Mouse (Mus musculus) limb, embryonic 14.5 days (tissue): ENCODE measurements around the gene Cer1. TPM values are rescaled to one million over a fixed set of nuclear protein-coding genes. Genes with fewer than 3 reads are reported as not detected.
A peak's percentile ranks its signal among the peaks of the same experiment; 100 is the strongest.

Source experiments
- ATAC-seq: fragments of 200-750 bp; cut with Nextera tagmentation; 2 replicates; pipeline ENCODE4 v1.8.0; 2017; ENCODE audit warnings: low read depth, moderate number of reproducible peaks, moderate TSS enrichment; ENCODE audit not compliant: low FRiP score
- DNase-seq: peaks from one replicate; pipeline ENCODE4 v3.0.0-alpha.2; 2015; ENCODE audit warnings: low spot score
- H3K27ac ChIP-seq: fragments of 300-500 bp; sonication (generic); replicated peaks from 2 replicates; pipeline ENCODE4 v1.5.1; 2014; ENCODE audit warnings: low read depth, mild to moderate bottlenecking, low read length, moderate library complexity, mixed read lengths
- H3K27me3 ChIP-seq: fragments of 300-500 bp; sonication (generic); 2 replicates; pipeline ENCODE4 v1.6.1; 2014; ENCODE audit warnings: low read length, mixed read lengths; ENCODE audit not compliant: control insufficient read depth, insufficient read depth
- H3K36me3 ChIP-seq: fragments of 300-500 bp; sonication (generic); 2 replicates; pipeline ENCODE4 v1.6.1; 2014; ENCODE audit warnings: mild to moderate bottlenecking, low read length, moderate library complexity, mixed read lengths; ENCODE audit not compliant: control insufficient read depth, insufficient read depth
- H3K4me1 ChIP-seq: fragments of 300-500 bp; sonication (generic); 2 replicates; pipeline ENCODE4 v1.6.1; 2014; ENCODE audit warnings: antibody characterized with exemption, low read length, mixed read lengths; ENCODE audit not compliant: control insufficient read depth, insufficient read depth
- H3K4me2 ChIP-seq: fragments of 300-500 bp; sonication (generic); replicated peaks from 2 replicates; pipeline ENCODE4 v1.6.1; 2014; ENCODE audit warnings: low read depth, mild to moderate bottlenecking, low read length, moderate library complexity; ENCODE audit not compliant: severe bottlenecking
- H3K4me3 ChIP-seq: fragments of 300-500 bp; sonication (generic); replicated peaks from 2 replicates; pipeline ENCODE4 v1.5.1; 2014; ENCODE audit warnings: low read length
- H3K9ac ChIP-seq: fragments of 300-500 bp; sonication (generic); 2 replicates; pipeline ENCODE4 v1.6.1; 2014; ENCODE audit warnings: mild to moderate bottlenecking, low read depth, low read length, moderate library complexity; ENCODE audit not compliant: severe bottlenecking
- H3K9me3 ChIP-seq: fragments of 300-500 bp; sonication (generic); 2 replicates; pipeline ENCODE4 v1.6.1; 2016; ENCODE audit warnings: low read length; ENCODE audit not compliant: control insufficient read depth
- POLR2A ChIP-seq: fragments of 200-500 bp; IDR thresholded peaks from 2 replicates; pipeline ENCODE4 v1.8.0; 2012; ENCODE audit warnings: inconsistent platforms, mild to moderate bottlenecking, moderate library complexity, borderline replicate concordance; ENCODE audit not compliant: insufficient read depth, insufficient read length; ENCODE audit errors: extremely low read depth
- WGBS: fragments of 180-500 bp; shearing (Covaris S2); extraction: QIAGEN DNeasy Blood & Tissue Kit; methylation state at CpG from one replicate; pipeline ENCODE4 v1.1.7; 2014; 5-methylcytosine and 5-hydroxymethylcytosine counted together
- polyA plus RNA-seq, 2 experiments: library from polyadenylated mRNA; depleted of rRNA in 1 of 2; stranded (reverse) in 1 of 2; unstranded in 1 of 2; fragments of >200 nt; fragmentation: Nextera tagmentation in 1 of 2; extraction: Ambion mirVana in 1 of 2; gene quantifications; 2 replicates each; pipeline versions ENCODE4 v1.2.1 to v1.2.3; 2012 to 2014

Cer1 gene
- polyA plus RNA-seq, 2 experiments: 0.70 to 0.80 TPM

DNA sequence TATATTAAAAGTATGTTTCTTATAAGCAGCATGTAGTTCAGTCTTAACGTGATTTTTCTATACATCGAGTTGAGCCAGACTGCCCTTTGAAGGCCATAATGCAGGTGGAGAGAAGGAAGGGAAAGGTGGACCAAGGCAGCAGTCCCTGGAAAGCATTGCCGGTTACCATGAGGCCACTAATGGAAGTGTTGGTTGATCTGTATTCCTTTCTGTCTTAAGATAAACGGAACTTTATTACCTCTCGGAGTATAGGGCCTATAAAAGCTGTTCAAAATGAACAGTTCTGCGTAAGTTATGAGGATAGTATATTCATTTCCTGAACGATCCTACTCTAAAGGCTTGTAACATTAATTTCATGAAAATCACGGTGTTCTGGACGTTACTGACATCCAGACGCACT is 10.3 kb upstream of the Cer1 start:
- no peaks in the 10 kb centered on the region for H3K27me3 ChIP-seq
- no peak overlapping the region for H3K4me3 ChIP-seq
- H3K4me2 ChIP-seq: no peak overlapping the region
- TF ChIP-seq POLR2A: no peak
- 0 out of 2 replicates have a peak overlapping the region, but pooled peaks have one; percentile 22 for H3K27ac ChIP-seq
- ATAC-seq (no peak), DNase-seq (peak; percentile 20)
- H3K4me1 ChIP-seq: peaks cover 25% of the 10 kb centered on the region
- H3K9me3 ChIP-seq: no peaks in the 10 kb centered on the region
- 38% methylated on average over 10 of the region's 10 CpGs for WGBS
- H3K36me3 ChIP-seq: no peaks in the 10 kb centered on the region
- no peak overlapping the region for H3K9ac ChIP-seq

DNA sequence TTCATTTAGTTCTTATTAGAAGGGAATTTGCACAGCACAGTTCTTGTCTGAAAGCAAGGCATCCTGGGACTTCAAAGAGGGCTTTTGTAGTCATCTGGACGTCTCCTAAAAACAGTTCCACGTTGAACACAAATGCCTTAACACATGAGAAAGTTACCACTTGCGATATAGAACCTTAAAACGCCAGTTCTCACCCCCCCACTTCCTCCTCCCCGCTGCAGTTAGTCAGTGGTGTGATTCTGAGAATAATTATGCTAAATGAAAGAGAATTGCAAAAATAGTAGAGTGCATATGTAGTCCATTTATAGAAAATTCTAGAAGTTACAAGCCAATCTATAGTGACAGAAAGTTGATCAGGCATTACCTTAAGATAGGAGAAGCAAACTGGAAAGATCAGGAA is 7.3 kb upstream of the Cer1 start:
- Histone ChIP-seq H3K36me3 (no peaks in the 10 kb centered on the region), H3K4me3 (no peak overlapping the region), H3K27me3 (no peaks in the 10 kb centered on the region), H3K4me2 (no peak overlapping the region), H3K4me1 (peaks cover 37% of the 10 kb centered on the region), H3K9ac (no peak overlapping the region), H3K27ac (peak overlapping the region; percentile 88), H3K9me3 (no peaks in the 10 kb centered on the region)
- TF ChIP-seq POLR2A: no peak
- ATAC-seq (no peak), DNase-seq (no peak)
- 41% methylated on average over 5 of the region's 5 CpGs for WGBS

DNA sequence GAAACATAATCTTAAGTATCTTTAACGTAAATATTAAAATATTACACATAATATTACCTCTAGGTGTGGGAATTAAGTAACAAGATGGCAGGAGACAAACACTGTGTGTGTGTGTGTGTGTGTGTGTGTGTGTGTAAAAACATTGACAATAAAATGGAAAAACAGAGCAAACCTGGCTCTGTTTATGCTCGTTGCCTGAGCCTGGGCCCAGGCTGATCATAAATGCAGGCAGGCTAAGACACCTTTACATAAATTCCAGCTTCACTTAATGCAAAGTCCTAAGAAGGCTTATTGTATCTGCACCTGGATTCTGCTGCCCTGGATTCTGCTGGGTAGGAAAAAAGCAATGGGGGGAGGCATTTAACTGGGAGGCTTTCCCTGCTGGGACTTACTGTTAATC is 6.6 kb upstream of the Cer1 start:
- peak; percentile 54 for ATAC-seq
- 21% methylated on average over 2 of the region's 2 CpGs for WGBS
- no peak overlapping the region for H3K4me3 ChIP-seq
- peak; percentile 75 for DNase-seq
- H3K9me3 ChIP-seq: no peaks in the 10 kb centered on the region
- no peak for TF ChIP-seq POLR2A
- H3K4me2 ChIP-seq: 0 out of 2 replicates have a peak overlapping the region, but pooled peaks have one; percentile 24
- no peak overlapping the region for H3K9ac ChIP-seq
- H3K36me3 ChIP-seq: no peaks in the 10 kb centered on the region
- peaks cover 37% of the 10 kb centered on the region for H3K4me1 ChIP-seq
- no peaks in the 10 kb centered on the region for H3K27me3 ChIP-seq
- peak overlapping the region; percentile 88 for H3K27ac ChIP-seq

DNA sequence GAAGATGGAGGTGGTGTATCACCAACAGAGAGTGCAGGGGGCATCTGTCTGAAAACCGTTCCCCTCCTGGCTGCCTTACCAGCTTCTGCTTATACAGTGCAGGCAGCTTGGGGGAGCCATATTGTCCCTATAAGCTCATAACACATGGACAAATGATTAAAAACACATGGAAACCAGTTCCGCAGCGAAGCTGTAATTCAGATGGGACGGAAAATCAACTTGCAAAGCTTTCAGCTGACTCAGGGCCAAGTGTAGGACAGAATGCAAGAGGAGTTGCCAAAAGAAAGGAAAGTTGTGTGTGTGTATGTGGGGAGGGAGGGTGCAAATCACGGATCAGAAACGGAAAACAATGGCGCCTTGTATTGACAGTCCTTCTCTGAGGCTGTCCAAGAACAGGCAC is 6.1 kb upstream of the Cer1 start:
- Histone ChIP-seq H3K4me3 (no peak overlapping the region), H3K4me2 (0 out of 2 replicates have a peak overlapping the region, but pooled peaks have one; percentile 24), H3K4me1 (peaks cover 37% of the 10 kb centered on the region), H3K27ac (peak overlapping the region; percentile 88), H3K9me3 (no peaks in the 10 kb centered on the region), H3K27me3 (no peaks in the 10 kb centered on the region), H3K36me3 (no peaks in the 10 kb centered on the region), H3K9ac (no peak overlapping the region)
- DNase-seq: peak; percentile 94
- WGBS: 19% methylated on average over 7 of the region's 7 CpGs
- peak; percentile 90 for ATAC-seq
- no peak for TF ChIP-seq POLR2A

DNA sequence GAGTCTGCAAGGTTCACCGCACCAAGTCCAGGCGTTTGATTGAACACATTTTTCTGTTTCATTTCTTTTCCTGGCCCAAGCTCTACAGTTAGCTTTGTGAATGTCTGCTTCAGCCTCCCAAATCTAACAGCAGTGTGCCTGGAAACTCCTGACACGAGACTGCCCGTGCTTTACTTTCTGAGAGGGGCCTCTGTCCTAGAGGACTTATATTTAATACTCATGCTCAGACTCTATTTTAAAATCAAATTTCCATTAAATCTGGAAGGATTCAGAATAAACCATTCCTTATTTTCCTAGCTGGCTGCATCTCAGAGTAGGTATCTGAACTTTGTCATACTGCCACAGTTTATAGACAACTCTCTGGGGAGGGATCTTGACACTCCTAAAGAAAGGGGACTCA is 5.6 kb upstream of the Cer1 start:
- Histone ChIP-seq H3K27ac (peak overlapping the region; percentile 88), H3K27me3 (no peaks in the 10 kb centered on the region), H3K4me1 (peaks cover 37% of the 10 kb centered on the region), H3K4me2 (0 out of 2 replicates have a peak overlapping the region, but pooled peaks have one; percentile 24), H3K36me3 (no peaks in the 10 kb centered on the region), H3K9me3 (no peaks in the 10 kb centered on the region), H3K4me3 (no peak overlapping the region), H3K9ac (no peak overlapping the region)
- TF ChIP-seq POLR2A: no peak
- WGBS: 35% methylated on average over 4 of the region's 4 CpGs
- DNase-seq (peak; percentile 78), ATAC-seq (peak; percentile 62)

DNA sequence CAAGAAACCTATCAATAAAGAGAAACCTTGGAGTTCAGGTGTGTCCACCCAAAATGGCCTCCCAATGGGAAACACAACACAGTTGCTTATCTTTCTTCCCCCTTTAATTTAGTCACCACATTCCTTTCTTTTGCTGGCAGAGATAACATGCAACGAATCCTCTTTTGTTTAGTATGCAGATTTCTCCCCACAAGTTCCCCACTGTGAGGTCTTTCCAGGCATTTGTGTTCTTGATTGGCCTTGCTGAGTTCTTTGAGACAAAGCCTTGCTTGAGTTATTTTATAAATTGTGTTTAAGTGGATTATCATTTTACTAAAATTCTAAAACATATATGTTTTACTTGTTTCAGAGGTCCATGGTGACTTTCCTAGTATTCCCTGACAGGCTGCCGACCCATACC is 1.2 kb upstream of the Cer1 start:
- H3K9me3 ChIP-seq: no peaks in the 10 kb centered on the region
- ATAC-seq: no peak
- H3K4me1 ChIP-seq: peaks cover 41% of the 10 kb centered on the region
- no peak overlapping the region for H3K27ac ChIP-seq
- H3K4me2 ChIP-seq: no peak overlapping the region
- no peak overlapping the region for H3K4me3 ChIP-seq
- H3K9ac ChIP-seq: no peak overlapping the region
- TF ChIP-seq POLR2A: no peak
- no peak for DNase-seq
- 74% methylated on average over 2 of the region's 2 CpGs for WGBS
- no peaks in the 10 kb centered on the region for H3K36me3 ChIP-seq
- H3K27me3 ChIP-seq: no peaks in the 10 kb centered on the region
